Mouse (Mus musculus): ENCODE results near the gene Pck2.

DNA sequence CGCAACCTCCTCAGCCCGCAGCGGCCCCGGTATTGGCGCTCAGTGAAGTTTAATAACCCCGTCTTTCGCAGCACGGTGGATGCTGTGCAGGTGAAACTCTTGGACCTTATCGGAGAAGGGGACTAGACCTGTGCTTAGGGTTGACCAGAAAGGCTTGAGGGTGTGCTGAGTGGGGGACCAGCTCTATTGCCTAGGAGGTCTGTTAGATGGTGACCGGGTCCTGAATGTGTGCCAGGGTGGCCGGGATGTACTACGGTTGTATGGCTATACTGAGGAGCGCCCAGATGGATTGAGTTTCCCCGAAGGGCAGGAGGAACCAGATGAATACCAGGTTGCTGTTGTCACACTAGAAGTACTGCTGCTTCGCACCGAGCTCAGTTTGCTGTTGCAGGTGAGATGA is 52.2 kb downstream of the Pck2 start:
- no peak for TF ChIP-seq CTCF (IDR thresholded peaks at IDR 0.05; ENCODE audit: extremely low read depth, insufficient read length, insufficient replicate concordance, low read depth, low read length)
- no peak for TF ChIP-seq POLR2A (IDR thresholded peaks at IDR 0.05; ENCODE audit: low read depth, low read length)
